Mouse (Mus musculus) T-cell, adult 2 months (primary cell): Measurements from ENCODE around the gene Col4a2.

ENCODE experiments used
- DNase-seq: peaks from one replicate; pipeline ENCODE4 v3.0.0; 2022; ENCODE audit warnings: low spot score

The Col4a2 gene

GRCm38 (mm10) chr8:11312349-11313175 is at the start of gene Col4a2, which contains the start of gene Col4a1:
Col4a2 (plus strand) TSS chr8:11312805.
Col4a1 (minus strand) TSS chr8:11312826.
- DNase-seq: no peak

GRCm38 (mm10) chr8:11263848-11264247 is 48.8 kb upstream of the Col4a2 start:
- no peak for DNase-seq

GRCm38 (mm10) chr8:11265971-11266370 is 46.6 kb upstream of the Col4a2 start:
- no peak for DNase-seq

- DNase-seq: no peak
These were observed 46.1 kb upstream of the Col4a2 start for GRCm38 (mm10) chr8:11266471-11266870.

- no peak for DNase-seq
These were observed 43.9 kb upstream of the Col4a2 start for GRCm38 (mm10) chr8:11268753-11269152.

GRCm38 (mm10) chr8:11270826-11271225 is 41.8 kb upstream of the Col4a2 start:
- DNase-seq: no peak

GRCm38 (mm10) chr8:11272205-11272604 is 40.4 kb upstream of the Col4a2 start:
- no peak for DNase-seq

- DNase-seq: no peak
These were observed 39.0 kb upstream of the Col4a2 start for GRCm38 (mm10) chr8:11273506-11274158.

- no peak for DNase-seq
These were observed 38.2 kb upstream of the Col4a2 start for GRCm38 (mm10) chr8:11274415-11274814.

- DNase-seq: no peak
These were observed 36.3 kb upstream of the Col4a2 start for GRCm38 (mm10) chr8:11276286-11276685.

- no peak for DNase-seq
These were observed 35.0 kb upstream of the Col4a2 start for GRCm38 (mm10) chr8:11277602-11278051.

- DNase-seq: no peak
These were observed 34.4 kb upstream of the Col4a2 start for GRCm38 (mm10) chr8:11278101-11278611.

GRCm38 (mm10) chr8:11279296-11279826 is 33.2 kb upstream of the Col4a2 start:
- no peak for DNase-seq

GRCm38 (mm10) chr8:11280721-11281268 is 31.8 kb upstream of the Col4a2 start:
- no peak for DNase-seq

- DNase-seq: no peak
These were observed 30.5 kb upstream of the Col4a2 start for GRCm38 (mm10) chr8:11282139-11282538.

- no peak for DNase-seq
These were observed 29.9 kb upstream of the Col4a2 start for GRCm38 (mm10) chr8:11282696-11283095.

- no peak for DNase-seq
These were observed 29.4 kb upstream of the Col4a2 start for GRCm38 (mm10) chr8:11283217-11283616.

GRCm38 (mm10) chr8:11285437-11285836 is 27.2 kb upstream of the Col4a2 start:
- no peak for DNase-seq

GRCm38 (mm10) chr8:11287139-11287538 is 25.5 kb upstream of the Col4a2 start:
- no peak for DNase-seq

- no peak for DNase-seq
These were observed 24.3 kb upstream of the Col4a2 start for GRCm38 (mm10) chr8:11288286-11288685.

GRCm38 (mm10) chr8:11290533-11290932 is 22.1 kb upstream of the Col4a2 start:
- DNase-seq: no peak

- DNase-seq: no peak
These were observed 20.0 kb upstream of the Col4a2 start for GRCm38 (mm10) chr8:11292611-11293010.
